Mouse (Mus musculus) thymus, postnatal 36 days (tissue): Measurements from ENCODE around the gene Mrps31.

Experiments used
- DNase-seq, 2 experiments: peaks; one replicate each; pipeline ENCODE4 v3.0.0; 2022; ENCODE audit warnings: mixed read lengths in 2 of 2

Gene Mrps31

DNA sequence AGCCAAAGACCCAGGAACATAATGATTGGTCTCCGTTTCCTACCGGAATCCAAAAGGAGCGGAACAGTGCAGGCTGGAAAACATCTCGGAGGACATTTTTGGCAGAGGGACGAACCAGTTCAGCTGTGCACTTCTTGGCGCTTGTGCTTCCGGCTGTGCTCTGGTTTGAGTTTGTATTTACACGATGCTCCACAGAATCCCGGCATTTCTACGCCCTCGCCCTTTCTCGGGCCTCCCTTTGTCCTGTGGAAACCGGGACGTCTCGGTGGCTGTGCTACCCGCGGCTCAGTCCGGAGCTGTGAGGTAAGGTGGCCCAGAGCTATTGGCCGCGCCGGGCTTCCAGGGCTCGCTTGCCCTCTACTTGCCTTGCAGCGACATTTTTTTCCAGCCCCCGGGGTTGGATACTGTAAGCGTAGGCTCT, at the start of gene Mrps31:
TSS of gene Mrps31 (plus strand) at position 80 of the 421 bp plus-strand sequence.
- DNase-seq: peak; percentile 70

DNA sequence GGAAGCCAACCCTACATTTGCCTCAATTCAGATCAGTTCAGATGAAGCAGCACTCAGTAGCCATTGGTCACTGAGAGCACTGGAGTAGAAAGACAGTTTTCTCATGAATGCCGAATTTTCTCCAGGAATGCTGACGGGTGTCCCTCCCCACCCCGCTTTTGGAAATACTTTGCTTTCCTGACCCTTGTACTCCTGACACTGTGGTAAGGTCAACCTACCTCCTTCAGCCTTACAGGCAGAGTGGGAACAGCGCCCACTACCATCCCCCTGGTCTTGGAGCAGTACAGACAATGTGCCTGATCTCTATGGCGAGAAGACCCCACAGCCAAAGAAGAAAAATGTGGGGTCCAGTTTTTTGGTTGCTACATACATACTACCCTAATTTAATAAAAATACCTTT, 34.9 kb upstream of the Mrps31 start:
- no peak for DNase-seq

DNA sequence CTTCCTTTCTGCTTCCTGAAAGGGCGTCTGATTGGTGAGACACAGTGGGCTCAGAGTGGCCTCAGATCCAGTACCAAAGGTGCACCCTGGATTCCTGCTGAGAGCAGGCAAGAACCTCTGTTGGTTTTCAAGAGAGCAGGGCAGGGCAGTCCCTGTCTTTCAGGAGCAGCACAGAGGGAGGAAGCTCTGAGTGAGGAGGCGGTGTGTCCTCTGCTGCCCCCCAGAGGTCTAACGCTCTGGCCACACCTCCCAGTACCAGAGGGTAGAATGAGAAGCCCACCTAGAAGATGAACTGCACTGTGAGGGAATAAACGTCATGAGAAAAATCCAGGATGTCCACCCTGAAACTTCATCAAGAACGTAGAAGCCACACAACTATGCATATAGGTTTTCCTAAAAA, 34.3 kb upstream of the Mrps31 start:
- DNase-seq: peak; percentile 63 to 65

DNA sequence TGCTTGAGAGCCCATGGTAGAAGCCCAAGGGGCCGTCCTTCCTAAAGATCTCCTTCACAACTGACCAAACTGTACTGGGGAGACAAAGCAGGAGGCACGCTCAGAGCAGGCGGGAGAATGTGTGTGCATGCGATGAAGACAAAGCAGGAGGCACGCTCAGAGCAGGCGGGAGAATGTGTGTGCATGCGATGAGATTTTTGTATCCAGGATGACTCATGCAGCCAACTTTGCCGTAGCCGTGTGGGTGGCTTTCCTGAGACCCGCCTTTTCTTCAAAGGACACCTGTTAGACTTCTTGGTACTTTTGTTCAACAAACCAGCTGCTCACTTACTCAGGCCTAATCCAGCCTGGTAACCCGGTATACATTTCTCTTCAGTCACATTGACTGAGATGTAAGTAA, 30.2 kb upstream of the Mrps31 start:
- DNase-seq: no peak

DNA sequence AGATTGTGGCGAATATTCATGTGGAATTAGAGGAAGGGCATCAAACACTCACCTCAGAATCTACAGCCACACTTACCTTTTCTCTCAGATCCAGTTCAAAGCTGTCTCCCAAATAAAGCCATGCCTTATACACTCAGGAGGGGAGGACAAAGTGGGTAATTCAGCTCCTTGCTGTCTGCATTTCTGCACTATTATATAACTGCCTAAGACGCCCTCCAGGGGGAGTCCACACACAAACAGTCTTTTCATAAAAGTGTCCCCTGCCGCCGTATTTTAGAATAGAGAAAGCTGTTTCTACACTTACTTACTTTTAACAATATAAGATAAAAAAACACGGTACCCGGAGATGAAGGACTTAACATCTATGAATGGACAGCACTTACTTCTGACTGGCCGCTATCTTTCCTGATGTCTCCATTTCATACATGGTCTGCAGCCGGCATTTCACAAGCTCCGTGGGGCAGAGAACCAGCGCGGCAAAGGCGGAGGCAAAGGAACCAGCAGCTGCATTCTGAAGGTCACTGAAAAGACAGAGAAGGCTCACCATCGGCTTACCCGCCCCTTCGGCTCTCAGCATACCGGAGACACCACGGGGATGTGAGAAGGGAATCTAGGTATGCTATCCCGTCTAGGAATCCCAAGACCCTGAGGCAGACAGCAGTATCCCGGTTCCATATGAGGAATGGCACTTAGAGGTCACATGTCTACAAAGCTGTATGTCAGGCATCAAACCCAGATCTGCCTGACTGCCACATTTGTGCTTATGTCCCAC, 28.2 kb upstream of the Mrps31 start:
- DNase-seq: no peak

DNA sequence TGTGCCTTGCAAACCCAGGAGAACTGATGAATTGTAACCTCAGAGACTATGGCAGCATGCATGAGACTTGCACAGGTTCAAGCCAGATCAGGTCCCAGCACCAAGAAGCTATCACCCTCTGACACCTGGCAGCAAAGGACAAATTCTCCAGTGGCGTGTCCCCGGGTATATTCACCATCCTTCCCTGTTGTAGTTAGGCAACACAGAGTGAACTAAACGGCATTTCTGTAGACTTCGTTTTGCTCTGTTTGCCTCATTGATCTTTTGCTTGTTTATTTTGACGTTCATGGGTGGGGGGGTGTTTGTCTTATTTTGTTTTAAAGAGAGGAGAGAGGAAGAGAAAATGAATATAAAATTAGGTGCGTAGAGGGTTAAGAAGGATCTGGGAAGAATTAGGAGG, 26.0 kb upstream of the Mrps31 start:
- no peak for DNase-seq

DNA sequence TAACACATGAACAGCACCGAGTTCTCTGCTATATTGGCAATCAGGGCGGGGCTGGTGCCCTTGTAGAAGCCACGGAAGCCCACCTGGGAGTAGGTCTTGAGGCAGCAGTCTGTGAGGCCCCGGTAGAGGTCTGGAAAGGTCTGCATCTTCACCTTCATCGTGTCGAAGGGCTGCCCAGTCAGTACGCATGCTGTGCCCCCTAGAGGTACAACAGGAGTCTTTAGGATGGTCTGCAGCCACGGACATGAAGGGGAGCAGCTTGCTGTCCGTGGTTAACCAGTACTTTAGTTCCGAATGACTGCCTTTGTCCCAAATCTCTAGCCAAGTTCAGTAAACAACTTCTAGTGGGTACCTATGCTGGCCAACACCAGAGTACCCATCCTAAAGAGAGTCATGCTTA, 21.3 kb upstream of the Mrps31 start:
- DNase-seq: no peak

DNA sequence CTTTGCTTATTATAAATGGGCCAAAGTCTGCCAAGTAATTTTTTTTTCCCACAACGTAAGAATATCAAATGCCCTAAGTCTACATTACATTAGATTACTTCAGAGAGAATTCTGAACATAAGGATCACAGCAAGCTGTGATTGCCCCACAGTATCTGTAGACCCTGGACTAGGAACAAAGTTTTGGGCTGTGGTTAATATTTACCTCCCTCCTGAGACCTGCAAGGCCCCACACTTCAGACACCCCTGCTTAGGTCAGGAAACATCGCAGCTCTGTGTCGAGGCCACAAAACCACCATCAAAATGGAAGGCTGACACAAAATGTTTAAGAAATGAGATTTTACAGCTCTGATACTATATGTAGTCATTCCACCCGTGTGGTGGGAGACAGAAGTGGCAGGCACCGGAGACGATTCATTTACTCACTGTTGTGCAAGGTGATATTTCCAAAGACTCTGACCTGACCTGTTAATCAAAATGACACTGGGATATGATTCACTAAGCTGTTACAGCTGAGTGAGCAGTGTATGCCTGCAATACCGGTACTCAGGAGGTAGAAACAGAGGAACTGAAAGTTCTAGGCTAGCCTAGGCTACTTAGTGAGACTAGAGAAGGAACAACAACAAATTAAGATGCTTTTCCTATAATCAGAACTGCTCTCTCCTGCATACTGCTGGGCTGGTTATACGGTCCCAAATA, 20.2 kb upstream of the Mrps31 start:
- no peak for DNase-seq

DNA sequence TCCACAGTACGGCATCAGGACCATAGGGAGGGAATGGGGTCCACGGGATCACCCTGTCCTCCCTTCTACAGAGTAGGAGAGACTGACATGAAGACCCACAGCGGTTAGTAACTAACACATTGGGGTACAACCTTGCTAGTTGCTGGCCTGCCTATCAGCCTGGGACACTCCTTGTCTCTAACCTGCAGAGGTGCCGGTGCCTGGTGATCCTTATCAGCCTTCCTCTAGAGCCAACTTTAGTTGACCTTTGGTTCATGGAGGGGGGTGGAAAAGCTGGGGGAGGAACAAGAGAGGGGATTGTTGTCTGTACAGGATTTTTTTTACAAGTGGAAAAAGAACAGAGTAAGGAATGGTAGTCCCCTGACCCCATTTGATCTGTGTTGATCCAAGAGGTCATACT, 16.7 kb upstream of the Mrps31 start:
- no peak for DNase-seq

DNA sequence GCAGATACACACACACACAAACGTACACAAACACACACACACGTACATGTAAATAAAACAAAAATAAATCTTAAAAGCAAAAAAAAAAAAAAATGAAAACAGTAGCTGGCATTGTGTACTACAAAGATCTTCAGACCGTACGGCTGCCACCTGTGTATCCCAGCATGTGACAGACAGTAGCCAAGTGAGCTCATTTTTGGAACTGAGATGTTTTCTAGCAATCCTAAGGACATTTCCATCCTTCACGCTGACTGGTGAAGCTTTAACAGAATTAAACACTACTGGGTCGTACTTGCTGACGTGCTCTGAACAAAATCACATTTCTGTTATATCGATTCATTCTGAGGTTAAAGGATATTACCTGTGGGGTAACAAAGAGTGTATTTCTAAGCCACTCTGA, 15.9 kb upstream of the Mrps31 start:
- DNase-seq: no peak

DNA sequence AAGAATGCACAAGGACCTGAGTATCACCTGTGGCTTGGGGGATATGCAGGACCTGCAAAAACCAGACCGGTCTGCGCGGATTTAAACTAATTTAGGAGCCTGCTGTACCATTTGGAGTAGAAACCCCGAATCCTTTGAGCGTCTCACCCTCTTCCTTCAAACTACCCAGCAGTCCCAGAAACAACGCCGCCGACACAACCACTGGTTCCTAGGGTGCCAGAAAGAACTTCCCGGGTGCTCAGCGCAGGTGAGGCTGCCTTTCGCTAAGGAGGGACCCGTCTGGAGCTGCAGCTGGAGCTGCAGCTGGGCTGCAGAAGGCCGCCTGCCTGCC, 13.4 kb upstream of the Mrps31 start:
- DNase-seq: no peak

DNA sequence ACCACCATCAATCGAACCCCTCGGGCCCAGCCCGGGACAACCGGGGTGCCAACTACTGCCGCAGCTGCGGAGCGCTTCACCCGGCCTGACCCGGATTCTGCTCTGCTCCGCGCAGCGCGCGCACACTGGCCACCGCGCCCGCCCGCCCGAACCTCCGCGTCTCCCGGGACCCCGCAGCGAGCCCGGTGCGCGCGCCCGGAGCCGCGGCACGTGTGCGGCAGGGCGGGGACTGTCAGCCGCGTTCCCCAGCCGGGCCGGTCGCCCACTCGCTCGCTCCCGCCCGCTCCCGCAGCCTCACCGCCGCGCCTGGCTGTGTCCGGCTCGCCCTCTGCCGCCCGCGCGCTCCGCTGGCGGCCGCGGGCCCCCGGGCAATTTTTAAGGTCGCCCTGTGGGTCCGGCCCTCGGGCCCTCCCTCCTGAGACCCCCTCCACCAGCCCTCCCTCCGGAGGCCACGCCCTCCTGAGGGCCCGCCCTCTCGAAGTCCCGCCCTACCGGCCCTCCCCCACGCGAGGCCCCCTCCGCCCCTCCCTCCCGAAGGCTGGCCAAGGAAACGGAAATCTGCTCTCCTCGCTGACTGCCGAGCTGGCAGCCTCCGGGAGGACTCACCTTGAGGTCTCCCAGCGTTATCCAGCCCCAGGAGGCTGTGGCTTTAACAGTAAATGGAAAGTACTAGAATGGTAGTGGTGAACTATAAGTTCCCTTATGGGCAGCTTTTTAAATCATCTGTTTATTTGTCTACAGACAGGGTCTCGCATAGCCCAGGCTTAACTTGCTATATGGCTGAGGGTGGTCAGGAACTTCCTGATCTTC, 12.8 kb upstream of the Mrps31 start, which contains the start of gene Slc25a15:
TSS of gene Slc25a15 (minus strand) at position 456 of the 810 bp plus-strand sequence.
- peak; percentile 91 to 93 for DNase-seq

DNA sequence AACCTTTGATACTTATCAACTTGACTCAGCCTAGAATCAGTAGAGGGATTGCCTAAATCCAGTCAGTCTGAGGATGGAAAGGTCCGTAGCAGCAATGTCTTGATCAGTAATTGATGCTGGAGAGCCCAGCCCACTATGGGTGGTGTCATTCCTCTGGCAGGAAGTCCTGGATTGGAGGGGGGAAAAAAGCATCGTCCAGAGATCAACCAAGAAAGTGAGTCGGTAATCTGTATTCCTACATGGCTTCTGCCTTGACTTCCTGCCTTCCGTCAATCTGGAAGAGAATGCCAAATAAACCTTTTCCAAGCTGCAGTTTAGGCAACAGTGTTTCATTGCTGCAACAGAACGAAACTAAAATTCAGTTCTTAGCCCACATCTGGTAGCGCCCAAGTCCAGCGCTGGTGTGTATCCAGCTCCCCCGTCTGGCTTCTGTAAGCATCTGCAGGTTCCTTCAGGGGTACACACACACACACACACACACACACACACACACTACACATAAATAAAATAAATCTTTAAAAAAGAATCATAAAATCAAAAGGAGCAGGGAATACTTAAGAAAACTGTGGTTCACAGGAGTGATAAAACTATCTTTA, 11.8 kb upstream of the Mrps31 start:
- no peak for DNase-seq

DNA sequence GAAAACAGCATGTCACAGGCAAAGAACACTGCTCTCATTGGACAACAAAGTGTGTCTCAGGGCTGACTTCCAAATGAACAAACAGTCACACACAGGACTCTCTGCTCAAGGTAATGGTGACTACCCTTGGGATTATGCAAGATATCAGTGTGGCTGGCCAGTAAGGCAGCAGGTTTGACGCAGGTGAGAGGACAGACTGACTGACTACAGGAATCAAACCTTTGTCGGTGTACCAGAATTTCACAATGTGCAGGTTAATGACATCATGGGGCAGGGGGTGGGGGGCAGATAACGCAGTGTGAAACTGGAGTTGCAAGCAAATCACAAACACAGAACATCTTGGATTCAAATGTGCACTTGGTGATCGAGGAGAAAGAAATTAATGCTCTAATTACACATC, 10.6 kb upstream of the Mrps31 start:
- DNase-seq: no peak

DNA sequence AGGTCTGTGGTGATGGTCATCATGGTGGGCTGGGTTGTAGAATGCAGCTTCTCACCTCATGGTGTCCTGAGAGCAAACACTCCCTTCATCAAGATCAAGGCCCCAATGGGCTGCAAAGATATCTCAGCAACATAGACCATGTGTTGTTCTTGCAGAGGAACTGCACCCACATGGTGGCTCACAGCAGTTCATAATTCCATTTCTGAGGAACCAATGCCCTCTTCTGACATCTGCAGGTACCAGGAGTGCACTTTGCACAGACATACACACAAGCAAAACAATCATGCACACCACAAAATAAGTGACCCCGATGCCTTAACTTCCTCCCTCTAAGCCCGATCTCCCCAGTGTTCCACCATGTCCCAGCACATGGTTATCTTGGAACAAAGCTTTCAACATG, 7.9 kb upstream of the Mrps31 start:
- DNase-seq: no peak

DNA sequence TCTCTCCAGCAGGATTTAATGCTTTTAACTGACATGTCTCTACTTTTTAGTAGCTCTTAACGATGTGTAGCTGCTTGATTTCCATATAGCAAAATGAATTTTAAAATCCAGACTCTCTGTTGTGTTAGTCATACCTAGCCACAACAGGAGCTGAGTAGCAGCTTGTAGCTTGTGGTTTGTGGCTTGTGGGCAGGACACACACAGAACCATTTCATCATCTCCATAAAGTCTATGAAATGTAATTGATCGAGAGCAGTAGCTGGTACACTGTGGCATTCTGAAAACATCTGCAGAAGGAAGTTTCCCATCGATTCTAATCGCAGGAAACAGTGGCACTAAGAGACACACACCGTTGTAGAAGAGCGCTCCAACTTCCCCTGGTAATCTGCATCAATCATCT, 5.4 kb upstream of the Mrps31 start:
- DNase-seq: no peak

DNA sequence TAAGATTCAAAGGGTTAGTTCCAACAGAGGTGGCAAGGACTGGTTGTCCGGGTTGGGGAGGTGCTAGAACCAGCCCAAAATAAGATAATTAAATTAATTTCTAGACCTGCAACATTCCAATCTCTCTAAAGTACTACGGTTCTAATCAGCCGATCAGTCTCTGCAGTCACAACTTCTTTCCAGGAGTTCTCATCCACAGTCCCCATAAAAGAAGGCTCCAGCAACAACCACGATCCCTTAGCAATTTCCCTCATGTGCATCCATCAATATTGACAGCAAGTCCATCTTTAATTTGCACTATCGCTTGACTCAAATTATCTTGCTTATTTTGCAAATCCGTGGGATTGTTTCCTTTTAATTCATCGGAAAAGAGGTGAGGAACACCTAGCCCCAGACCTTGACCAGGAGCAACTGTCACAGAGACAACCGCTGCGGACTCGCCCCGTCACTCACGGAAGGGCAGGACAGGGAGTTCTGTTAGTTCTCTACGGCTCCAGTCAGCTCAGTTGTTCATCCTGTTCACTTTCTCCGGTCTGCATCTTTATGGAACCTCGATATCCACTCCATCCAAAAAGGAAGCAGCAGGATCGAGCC, 376 bp upstream of the Mrps31 start:
- no peak for DNase-seq

DNA sequence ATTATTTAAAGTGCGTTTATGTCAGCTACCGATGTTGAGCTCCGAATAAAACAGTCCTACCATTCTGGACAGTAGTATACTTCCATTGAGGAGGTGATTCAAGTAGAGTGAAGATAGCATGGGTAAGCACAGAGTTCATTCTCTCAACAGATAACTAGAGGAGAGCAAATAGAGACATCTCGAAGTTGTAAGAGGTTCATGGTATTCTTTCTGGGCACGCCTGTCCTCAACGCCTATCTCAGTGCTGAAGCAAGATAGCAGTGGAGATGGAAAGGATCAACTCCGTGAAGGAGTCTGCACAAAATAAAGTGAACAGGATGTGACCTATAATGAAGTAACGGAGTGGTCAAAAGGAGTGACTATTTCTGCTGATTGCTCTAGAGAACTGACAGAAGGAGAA, 810 bp downstream of the Mrps31 start:
- DNase-seq: no peak
